Mouse (Mus musculus): ENCODE results near the gene Nbas.

Nbas gene

DNA sequence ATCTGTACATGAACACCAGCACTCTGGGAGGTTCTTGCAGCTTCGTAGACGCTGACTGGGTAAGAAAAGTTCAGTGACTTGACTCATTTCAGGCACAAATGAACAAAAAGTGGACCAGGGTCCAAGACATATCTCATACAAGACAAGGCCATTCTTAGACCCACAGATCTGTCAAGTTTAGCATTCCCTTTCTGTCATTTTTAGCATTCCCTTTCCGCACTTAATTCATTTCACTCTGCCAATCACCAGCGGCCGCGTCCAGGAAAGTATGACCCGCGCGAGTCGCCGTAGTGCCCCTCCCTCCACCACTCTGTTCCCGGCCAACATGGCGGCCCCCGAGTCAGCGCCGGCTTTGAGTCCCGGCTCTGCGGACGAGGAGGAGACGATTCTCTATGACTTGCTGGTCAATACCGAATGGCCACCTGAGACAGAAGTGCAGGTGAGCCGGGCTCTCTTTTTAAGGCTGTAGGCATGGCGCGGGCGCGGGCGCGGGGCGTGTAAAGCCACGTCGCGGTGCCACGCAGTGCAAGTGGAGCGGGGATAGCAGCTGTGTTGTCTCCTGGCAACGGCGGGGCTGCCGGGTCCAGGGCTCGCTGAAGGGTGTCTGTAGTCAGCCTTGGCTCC lies at the start of gene Nbas:
Gene Nbas, plus strand, starts transcription at position 308 of the 624 bp plus-strand sequence.
- Histone ChIP-seq H3K27me3 (ENCODE audit: control insufficient read depth, insufficient read depth, low read length, poor library complexity, severe bottlenecking) (no peaks in the 10 kb centered on the region), H3K36me3 (ENCODE audit: control insufficient read depth, insufficient read depth, low read length, poor library complexity, severe bottlenecking) (no peaks in the 10 kb centered on the region)
- peak; percentile 69 for DNase-seq (ENCODE audit: low read depth, low spot score)

- H3K36me3 ChIP-seq (ENCODE audit: control insufficient read depth, insufficient read depth, low read length, poor library complexity, severe bottlenecking) = peaks cover 9% of the 10 kb centered on the region
- no peaks in the 10 kb centered on the region for H3K27me3 ChIP-seq (ENCODE audit: control insufficient read depth, insufficient read depth, low read length, poor library complexity, severe bottlenecking)
- DNase-seq (ENCODE audit: low read depth, low spot score) = no peak
Observed at GRCm38 (mm10) chr12:13242453-13242852, 26.5 kb upstream of the Nbas start.

DNA sequence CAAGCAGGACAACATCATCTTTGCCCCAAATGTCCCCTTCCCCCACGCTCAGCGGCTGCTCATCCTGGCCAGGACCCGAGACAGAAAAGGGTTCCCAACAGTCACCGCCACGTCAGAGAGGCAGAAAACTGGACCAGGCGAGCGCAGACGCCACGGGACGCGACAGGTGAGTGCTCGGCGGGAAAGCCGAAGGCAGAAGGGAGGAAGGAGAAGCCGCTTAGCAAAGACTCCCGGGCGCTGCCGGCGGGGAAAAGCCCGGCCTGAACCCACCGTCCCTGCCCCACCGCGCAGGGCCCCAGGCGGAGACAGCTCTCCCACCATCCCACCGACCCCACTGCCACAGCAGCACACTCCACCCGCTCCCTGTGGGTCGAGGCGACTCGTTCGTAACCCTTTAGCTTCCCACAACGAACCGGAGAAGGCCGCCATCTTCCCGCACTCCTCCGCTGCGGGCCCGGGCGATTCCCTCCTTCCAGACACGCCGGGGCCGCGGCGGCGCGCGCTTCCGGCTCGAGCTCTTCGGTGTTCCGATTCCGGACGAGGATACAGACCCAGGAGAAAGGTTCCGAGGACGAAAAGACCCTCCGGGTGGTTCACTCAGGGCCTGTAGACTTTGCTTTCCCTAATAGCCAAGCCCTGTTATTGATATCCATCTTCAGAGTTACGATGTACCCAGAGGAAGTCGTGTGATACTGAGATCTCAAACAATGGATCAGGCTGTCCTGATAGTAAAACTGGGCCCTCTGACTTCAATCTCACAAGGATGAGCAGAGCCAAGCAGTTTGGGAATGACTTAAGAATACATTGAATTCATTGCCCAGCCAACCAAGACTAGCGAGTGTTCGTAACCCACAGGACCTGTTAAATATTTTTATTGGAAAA lies 20.0 kb upstream of the Nbas start, which contains the start of gene Ddx1:
Gene Ddx1, minus strand, starts transcription at position 523 of the 882 bp plus-strand sequence.
- no peaks in the 10 kb centered on the region for H3K27me3 ChIP-seq (ENCODE audit: control insufficient read depth, insufficient read depth, low read length, poor library complexity, severe bottlenecking)
- peak; percentile 78 for DNase-seq (ENCODE audit: low read depth, low spot score)
- H3K36me3 ChIP-seq (ENCODE audit: control insufficient read depth, insufficient read depth, low read length, poor library complexity, severe bottlenecking) = no peaks in the 10 kb centered on the region; the same call in 1 of the 2 replicates

DNA sequence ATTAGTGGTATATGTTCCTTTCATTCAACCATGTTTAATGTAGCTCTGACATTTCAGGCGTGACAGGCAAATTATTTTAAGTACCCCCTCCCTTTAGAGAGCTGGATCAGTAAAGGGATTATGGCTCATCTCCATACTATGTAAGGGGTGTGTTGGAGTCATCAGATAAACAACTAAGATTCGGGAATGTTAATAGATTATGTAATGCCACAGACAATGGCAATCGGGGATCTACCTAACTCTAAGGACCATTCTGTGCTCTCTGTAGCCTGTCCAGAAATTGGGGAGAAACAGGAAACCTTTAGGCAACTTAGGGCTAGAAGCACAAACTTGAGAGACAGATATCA lies 19.4 kb upstream of the Nbas start:
- no peak for DNase-seq (ENCODE audit: low read depth, low spot score)
- H3K27me3 ChIP-seq (ENCODE audit: control insufficient read depth, insufficient read depth, low read length, poor library complexity, severe bottlenecking) = no peaks in the 10 kb centered on the region
- H3K36me3 ChIP-seq (ENCODE audit: control insufficient read depth, insufficient read depth, low read length, poor library complexity, severe bottlenecking) = no peaks in the 10 kb centered on the region; the same call in 1 of the 2 replicates

GRCm38 (mm10) chr12:13255068-13255467 lies 13.9 kb upstream of the Nbas start:
- no peak for DNase-seq (ENCODE audit: low read depth, low spot score)
- no peaks in the 10 kb centered on the region for H3K27me3 ChIP-seq (ENCODE audit: control insufficient read depth, insufficient read depth, low read length, poor library complexity, severe bottlenecking)

GRCm38 (mm10) chr12:13255701-13256100 lies 13.2 kb upstream of the Nbas start:
- DNase-seq (ENCODE audit: low read depth, low spot score) = no peak
- H3K36me3 ChIP-seq (ENCODE audit: control insufficient read depth, insufficient read depth, low read length, poor library complexity, severe bottlenecking) = no peaks in the 10 kb centered on the region
- H3K27me3 ChIP-seq (ENCODE audit: control insufficient read depth, insufficient read depth, low read length, poor library complexity, severe bottlenecking) = no peaks in the 10 kb centered on the region

More at GRCm38 (mm10) chr12:13255068-13255467, 13.9 kb upstream of the Nbas start:
- no peaks in the 10 kb centered on the region for H3K36me3 ChIP-seq (ENCODE audit: control insufficient read depth, insufficient read depth, low read length, poor library complexity, severe bottlenecking)

- Histone ChIP-seq H3K27me3 (ENCODE audit: control insufficient read depth, insufficient read depth, low read length, poor library complexity, severe bottlenecking) (no peaks in the 10 kb centered on the region), H3K36me3 (ENCODE audit: control insufficient read depth, insufficient read depth, low read length, poor library complexity, severe bottlenecking) (no peaks in the 10 kb centered on the region)
- no peak for DNase-seq (ENCODE audit: low read depth, low spot score)
Observed at GRCm38 (mm10) chr12:13268412-13268811, 521 bp upstream of the Nbas start.

DNA sequence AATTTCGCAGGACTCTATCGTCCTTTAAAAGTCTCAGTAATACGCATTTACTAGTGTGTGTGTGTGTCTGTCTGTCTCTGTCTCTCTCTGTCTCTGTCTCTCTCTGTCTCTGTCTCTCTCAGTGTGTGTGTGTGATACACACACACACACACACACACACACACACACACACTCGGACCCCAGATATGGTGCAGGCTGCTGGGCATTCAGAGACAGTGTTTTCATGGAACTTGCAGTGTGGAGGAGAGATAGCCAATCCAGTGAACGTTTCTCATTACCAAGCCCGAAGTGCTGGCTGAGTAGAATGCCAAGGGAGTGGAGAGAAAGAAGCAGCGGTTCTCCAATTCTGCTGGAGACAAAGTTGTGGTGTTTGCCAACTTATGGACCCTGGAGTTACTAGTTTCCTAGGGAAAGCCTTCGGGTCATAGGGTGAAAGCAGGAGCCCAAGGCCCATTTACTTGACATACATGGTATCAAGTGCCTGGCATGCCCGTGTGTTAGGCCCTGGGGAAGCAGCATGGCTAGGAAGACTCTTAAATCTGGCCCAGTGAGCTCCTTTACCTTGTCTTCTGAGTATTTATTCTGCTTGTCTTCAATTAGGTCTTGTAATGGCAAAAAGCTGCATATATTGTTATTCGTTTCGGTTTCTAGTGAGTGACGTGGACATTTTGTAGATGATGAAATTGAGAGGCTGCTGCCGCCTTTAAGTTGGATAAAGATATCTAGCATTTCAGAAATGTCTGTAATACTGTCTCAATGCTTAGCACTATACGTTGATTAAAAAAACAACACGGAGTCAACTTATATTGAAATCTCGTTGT lies 847 bp downstream of the Nbas start:
- no peaks in the 10 kb centered on the region for H3K27me3 ChIP-seq (ENCODE audit: control insufficient read depth, insufficient read depth, low read length, poor library complexity, severe bottlenecking)
- H3K36me3 ChIP-seq (ENCODE audit: control insufficient read depth, insufficient read depth, low read length, poor library complexity, severe bottlenecking) = peaks cover 2% of the 10 kb centered on the region; the same call in 1 of the 2 replicates
- DNase-seq (ENCODE audit: low read depth, low spot score) = no peak

DNA sequence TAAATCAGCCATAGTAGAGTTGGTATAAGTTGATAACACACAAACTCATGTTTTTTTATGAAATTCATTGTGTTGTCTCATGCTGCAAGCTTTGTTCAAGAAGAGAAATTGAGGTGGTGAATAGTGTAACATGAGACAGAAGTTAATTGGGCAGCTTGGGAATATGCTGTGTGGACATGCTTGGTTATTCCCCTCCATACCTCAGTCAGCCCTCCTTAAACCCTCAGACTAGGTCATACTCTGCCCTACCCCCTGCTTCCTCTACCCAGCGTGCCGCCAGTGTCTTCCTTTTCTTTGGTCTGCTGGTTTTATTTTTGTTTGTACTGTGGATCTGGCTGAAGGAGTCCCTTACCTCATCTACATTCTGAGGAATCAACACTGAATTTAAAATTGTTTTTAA lies 22.5 kb downstream of the Nbas start:
- no peaks in the 10 kb centered on the region for H3K27me3 ChIP-seq (ENCODE audit: control insufficient read depth, insufficient read depth, low read length, poor library complexity, severe bottlenecking)
- peaks cover 4% of the 10 kb centered on the region for H3K36me3 ChIP-seq (ENCODE audit: control insufficient read depth, insufficient read depth, low read length, poor library complexity, severe bottlenecking)
- no peak for DNase-seq (ENCODE audit: low read depth, low spot score)

DNA sequence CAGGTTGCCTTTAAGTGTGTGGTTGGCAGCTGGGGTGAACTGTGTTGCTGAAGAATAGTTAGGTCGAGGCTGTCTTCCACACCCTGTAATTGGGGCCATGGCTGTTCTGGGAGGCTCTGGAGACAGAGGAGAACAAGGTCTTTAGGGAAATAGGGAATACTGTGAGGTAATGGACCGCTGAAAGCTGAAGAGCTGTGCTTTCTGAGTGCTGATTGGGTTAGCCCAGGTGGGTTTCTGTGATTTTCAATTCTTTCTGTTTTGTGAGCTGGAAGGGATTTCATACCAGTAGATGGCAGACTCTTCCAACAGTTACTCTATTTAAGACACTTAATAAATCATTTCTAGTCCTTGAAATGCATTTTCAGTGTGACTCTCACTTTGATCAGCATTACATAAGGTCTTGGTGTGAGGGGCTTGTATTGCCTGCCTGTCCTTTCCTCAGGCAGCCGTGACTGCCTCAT lies 24.5 kb downstream of the Nbas start:
- Histone ChIP-seq H3K27me3 (ENCODE audit: control insufficient read depth, insufficient read depth, low read length, poor library complexity, severe bottlenecking) (no peaks in the 10 kb centered on the region), H3K36me3 (ENCODE audit: control insufficient read depth, insufficient read depth, low read length, poor library complexity, severe bottlenecking) (peaks cover 4% of the 10 kb centered on the region)
- DNase-seq (ENCODE audit: low read depth, low spot score) = no peak

DNA sequence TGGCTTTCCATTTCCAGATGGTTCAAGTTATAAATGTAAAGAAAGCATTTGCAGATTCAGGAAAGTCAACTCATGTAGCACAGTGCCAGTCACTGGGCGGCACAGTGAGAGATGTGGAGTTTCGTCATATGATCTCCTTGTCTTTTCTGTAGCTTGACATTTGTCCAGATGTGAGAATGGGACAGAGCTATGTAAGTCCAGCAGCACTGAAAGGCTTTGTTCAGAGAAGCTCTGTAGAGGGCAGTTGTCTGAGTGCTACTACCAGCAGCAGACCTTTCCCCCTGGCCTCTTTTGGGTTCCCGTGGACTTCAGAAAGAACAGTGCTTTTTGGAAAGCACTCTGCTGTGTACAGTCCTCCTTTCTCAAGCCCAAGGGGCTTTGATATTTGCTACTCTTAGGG lies 34.1 kb downstream of the Nbas start:
- no peak for DNase-seq (ENCODE audit: low read depth, low spot score)
- 0 out of 2 replicates have a peak, but pooled peaks cover 4% of the 10 kb centered on the region for H3K36me3 ChIP-seq (ENCODE audit: control insufficient read depth, insufficient read depth, low read length, poor library complexity, severe bottlenecking)
- H3K27me3 ChIP-seq (ENCODE audit: control insufficient read depth, insufficient read depth, low read length, poor library complexity, severe bottlenecking) = no peaks in the 10 kb centered on the region

GRCm38 (mm10) chr12:13313966-13314365 lies 45.0 kb downstream of the Nbas start:
- DNase-seq (ENCODE audit: low read depth, low spot score) = no peak
- Histone ChIP-seq H3K36me3 (ENCODE audit: control insufficient read depth, insufficient read depth, low read length, poor library complexity, severe bottlenecking) (no peaks in the 10 kb centered on the region; the same call in 1 of the 2 replicates), H3K27me3 (ENCODE audit: control insufficient read depth, insufficient read depth, low read length, poor library complexity, severe bottlenecking) (no peaks in the 10 kb centered on the region)

DNA sequence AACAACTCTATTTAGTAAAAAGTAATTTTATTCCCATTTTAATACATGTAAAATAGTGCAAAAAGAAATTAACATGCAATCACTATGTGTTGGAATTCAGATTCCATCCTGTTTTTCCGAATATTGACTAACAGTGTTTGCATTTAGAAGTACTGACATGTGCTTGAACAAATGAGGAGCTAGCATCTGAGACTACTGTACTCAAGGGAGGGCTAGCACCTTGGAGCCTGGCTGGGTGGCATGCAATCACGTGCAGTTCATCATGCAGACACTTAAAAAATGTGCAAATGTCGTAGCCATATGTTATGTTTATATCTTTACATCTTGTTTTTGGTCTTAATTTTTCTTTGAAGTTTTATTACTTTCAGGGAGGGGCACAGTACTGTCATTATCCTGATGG lies 45.5 kb downstream of the Nbas start:
- H3K27me3 ChIP-seq (ENCODE audit: control insufficient read depth, insufficient read depth, low read length, poor library complexity, severe bottlenecking) = no peaks in the 10 kb centered on the region
- H3K36me3 ChIP-seq (ENCODE audit: control insufficient read depth, insufficient read depth, low read length, poor library complexity, severe bottlenecking) = no peaks in the 10 kb centered on the region; the same call in 1 of the 2 replicates
- DNase-seq (ENCODE audit: low read depth, low spot score) = no peak

DNA sequence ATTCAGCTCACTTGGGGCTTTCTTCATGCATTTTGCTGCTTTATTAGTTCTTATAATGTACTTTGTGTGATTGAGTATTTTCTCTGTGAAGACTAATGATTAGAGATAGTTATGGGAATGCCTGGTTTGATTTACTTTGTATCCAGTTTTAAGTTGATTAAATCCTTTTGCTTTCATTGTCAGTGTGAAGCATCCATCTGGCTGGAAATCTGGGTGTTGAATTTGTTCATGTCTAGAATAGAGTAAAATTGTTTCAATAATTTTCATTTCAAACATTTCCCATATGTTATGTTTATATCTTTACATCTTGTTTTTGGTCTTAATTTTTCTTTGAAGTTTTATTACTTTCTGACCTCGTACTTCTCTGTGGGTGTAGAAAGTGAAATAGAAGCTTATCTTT lies 46.1 kb downstream of the Nbas start:
- DNase-seq (ENCODE audit: low read depth, low spot score) = no peak
- H3K27me3 ChIP-seq (ENCODE audit: control insufficient read depth, insufficient read depth, low read length, poor library complexity, severe bottlenecking) = no peaks in the 10 kb centered on the region
- H3K36me3 ChIP-seq (ENCODE audit: control insufficient read depth, insufficient read depth, low read length, poor library complexity, severe bottlenecking) = no peaks in the 10 kb centered on the region; the same call in 1 of the 2 replicates

All from splenic B cell, adult 2 months (primary cell).